Mouse (Mus musculus): ENCODE measurements at regions not wholly inside any gene's neighbourhood (a gene's known extent, or its start where the extent isn't known, plus 50 kb on each side); places are given as distances from the start of the nearest gene placed in this dataset.

DNA sequence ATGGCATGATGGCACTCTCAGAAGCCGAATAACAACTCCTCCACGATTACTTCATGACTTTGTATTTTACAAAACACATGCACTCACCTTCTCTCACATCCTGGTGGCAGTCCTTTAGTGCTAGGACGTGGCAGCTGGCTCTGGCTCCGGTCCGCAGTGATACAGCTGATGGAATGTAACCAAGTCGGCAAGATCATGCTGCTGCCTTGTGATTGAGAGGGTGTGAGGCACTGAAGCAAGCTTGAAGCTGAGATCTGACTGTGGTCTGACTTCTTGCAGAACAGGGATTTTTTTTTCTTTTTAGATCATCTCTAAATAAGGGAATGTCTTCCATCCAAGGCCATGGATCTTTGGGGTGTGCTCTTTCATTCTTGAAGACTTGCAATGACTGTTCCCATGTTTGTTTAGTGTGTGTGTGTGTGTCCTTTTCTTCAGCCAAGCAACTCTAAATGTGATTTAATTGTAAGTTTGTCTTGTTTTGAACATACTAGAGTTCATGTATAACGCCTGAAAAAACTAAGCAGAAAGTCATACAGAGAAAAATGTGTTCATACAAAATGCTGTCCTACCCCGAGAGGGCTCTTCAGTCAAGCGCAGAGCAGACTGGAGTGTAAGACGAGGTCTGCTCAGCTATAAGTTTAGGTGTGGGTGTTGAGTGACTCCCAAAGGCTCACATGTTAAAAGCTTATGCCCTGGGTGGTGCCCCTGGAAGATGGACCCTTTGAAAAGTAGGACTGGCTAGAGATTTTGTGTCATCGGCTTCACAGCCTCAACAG, 116.1 kb upstream of the Ankrd55 start:
- DNase-seq (ENCODE audit: low read depth, low spot score): no peak

DNA sequence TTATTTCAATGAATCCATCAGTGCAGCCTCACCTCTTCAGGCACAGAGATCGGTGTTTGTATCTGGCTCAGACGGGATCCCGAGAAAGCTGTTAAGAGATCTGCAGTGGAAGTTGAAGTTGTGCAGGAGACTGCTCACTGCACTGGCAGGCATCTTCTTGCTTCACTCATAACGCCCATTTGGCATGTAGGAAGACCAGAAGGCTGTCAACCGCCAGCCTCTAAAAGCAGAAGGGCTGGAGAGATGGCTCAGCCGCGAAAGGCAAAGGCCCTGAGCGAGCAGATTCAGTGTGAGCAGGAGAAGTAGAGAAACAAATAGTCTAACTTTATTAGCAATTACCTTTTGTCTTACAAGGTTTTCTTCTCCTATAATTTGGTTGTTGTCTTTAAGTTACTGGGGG, 114.3 kb upstream of the Ankrd55 start:
- DNase-seq (ENCODE audit: low read depth, low spot score): no peak

DNA sequence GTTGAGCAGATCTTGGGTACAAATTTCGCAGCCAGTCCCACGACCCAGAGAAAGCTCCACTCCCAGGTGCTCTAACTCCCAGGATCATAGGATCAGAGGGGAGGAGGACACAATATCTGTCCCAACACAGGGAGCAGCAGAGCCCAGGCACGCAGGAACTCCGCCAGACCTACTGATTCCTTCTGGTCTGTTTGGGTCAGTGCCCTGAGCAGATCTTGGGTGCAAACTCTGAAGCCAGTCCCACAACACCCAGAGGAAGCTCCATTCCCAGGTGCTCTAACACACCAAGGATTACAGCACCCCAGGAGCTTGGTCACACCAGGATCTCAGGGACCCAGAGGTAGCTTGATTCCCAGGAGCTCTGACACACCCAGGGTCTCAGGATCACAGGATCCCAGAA, 110.2 kb upstream of the Ankrd55 start:
- no peak for DNase-seq (ENCODE audit: low read depth, low spot score)

DNA sequence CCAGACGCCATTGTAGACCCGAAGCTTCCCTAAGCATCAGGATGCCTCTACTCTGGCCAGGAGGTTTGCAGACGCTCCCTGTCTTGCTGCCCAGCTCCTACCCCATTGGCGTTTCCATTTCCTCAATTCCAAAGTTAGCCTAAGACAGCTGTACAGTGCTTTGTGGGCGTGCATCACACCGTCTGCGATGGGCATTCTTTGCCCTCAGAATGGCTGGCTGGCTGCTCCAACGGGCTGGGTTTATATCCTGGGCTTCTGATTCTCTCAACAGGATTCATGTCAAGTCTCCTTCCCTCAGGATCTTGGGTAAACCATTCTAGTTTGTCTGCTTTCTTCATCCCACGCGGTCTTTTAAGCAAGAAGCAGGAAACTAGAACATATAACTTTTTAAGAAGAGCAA, 104.3 kb upstream of the Ankrd55 start:
- no peak for DNase-seq (ENCODE audit: low read depth, low spot score)

DNA sequence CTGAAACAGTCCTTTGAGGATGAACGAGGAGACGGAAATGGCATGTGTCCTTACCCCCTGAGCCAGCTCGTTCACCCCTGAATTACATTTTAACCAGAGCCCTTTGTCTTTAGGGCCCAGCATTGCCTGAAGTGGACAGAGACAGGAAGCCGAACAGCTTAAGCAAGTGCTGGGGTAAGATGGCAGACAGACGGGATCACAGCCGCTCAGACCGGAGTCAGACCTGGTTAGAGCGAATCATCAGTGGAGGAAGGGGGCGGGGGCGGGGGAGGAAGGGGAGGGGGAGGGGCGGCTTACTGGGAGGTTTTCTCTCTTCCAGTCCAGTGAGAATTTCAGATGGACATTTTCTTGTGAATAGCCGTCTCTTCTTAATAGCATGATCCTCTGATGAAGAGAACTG, 103.1 kb upstream of the Ankrd55 start:
- DNase-seq (ENCODE audit: low read depth, low spot score): no peak

DNA sequence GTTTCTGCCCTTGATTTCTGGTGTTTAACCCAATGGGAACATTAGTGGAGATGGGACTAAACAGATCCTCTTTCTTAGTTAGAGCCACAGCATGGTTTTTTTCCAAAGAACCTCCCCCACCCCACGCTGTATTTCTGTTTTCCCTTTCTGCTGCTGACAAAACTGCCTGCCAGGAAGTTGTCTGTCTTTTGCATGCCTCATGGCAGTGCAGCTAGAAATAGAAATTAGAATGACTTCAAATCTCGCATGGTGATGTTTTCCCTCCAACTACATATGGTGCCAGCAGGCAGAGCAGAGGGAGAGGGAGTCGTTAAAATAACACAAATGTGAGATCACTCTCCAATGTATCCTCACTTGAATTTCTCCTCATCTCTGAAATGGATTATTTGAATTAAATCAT, 101.0 kb upstream of the Ankrd55 start:
- no peak for DNase-seq (ENCODE audit: low read depth, low spot score)

DNA sequence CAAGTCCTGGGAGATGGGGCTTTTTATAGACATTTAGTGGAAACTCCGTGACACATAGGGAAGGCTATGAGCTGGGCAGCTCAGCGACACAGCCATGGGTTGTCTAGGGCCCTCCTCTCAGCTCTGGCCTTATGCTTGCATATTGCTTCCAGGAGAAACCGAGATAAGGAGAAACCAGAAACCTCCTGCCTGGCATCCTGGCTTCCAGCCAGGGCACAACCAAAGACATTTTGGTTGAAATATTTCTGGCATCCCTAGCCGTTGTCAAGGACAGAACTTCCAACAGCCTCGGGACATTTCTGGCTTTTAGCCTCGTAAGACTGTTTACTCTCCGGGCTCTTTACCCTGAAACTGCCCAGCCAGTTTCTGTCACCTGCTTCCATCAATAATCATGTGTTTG, 99.9 kb upstream of the Ankrd55 start:
- DNase-seq (ENCODE audit: low read depth, low spot score): no peak

DNA sequence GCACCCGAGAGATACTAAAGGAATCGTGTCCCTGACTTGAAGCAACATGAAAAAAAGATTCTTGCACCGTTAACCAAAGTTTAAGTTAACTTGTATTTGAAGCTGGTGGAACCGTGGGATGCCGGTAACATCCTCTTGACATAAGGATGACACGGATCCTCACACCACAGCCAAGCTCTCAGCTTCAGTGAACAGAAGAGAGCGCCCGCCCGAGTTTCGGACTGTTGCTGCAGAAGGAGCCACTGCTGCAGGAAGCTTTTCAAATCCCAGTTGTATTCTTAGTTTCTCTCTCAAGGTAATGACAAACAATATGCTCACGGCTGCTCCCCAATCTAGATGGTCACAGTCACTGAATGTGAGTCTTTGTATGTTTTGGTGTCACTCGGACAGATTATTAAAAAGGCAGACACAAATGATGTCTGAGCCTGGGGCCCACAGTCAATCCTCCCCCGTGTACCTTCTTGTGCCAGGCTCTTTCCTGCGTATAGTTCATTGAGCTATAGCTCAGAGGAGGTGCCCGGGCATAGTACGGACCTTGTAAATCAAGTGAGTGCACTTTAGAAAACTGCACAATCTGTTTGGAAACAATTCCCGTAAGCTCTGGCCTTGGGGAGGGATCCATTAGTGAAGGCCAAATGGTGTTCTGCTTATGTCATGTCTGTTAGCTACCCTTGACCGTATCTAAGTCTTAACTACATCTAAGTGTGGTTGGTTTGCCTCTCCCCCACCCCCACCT, 99.3 kb upstream of the Ankrd55 start:
- DNase-seq (ENCODE audit: low read depth, low spot score): no peak

DNA sequence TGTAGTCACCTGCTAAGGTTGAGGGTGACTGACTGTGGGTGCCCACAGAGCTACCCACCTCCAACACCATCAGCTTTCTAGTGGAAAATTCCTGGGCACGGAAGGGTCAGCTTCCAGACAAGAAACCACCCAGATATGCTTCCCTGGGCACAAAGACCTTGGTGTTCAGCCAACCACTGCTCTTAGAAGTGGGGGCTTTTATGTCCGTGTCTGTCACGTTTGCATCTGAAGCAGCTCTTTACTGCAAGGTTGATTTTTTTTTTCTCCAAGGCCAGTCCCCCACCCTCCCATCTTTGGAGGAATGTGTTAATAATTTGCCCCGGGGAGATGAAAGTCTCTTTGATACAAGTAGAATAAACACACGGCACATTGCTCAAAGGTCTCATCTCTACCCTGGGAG, 98.6 kb upstream of the Ankrd55 start:
- no peak for DNase-seq (ENCODE audit: low read depth, low spot score)

DNA sequence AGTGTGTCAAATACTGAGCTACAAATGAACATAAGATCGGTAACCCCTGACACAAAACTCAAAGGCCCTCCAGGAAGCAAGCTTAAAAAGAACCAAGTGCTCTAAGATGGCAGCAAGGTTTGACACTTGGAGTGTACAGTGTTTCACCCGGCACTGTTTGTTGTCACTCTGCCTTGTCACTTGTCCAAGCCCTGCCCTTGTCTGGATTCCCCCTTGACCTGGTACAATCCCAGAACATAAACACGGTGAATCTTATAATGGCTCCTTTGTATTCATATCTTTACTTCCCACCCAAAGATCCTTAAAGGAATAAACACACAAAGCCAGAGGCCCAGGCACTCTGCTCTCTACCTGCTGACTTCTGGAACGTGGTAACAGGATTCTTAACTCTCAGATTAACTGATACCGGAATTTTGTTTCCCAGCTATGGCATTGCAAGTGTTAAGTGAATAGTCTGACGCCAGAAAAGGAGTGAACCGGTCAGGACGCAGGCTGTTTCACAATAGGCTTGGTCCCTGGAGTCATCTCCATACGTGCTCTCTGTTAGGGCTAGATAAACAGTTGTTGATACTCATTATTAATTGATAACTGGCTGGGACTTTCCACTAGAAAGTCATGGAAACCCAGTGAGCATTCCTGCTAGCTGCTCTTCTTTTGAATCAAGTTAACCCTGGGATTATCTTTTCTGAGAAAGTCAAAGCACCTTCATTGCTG, 95.9 kb upstream of the Ankrd55 start:
- no peak for DNase-seq (ENCODE audit: low read depth, low spot score)

DNA sequence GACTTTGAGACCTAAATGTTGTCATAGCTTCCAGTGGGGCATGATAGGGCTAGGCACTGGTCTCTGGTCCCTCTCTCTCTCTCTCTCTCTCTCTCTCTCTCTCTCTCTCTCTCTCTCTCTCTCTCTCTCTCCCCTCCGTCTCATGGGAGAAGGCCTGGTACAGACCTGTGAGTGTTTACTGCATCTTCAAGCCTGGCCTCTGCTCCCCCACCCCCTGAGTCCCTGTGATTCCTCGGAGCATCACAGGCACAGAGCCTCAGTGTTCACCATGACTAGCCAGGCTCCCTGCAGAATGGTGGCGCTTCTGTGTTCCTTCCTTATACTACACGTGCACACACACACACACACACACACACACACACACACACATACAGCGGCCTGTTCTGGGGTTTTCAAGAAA, 94.6 kb upstream of the Ankrd55 start:
- DNase-seq (ENCODE audit: low read depth, low spot score): no peak

DNA sequence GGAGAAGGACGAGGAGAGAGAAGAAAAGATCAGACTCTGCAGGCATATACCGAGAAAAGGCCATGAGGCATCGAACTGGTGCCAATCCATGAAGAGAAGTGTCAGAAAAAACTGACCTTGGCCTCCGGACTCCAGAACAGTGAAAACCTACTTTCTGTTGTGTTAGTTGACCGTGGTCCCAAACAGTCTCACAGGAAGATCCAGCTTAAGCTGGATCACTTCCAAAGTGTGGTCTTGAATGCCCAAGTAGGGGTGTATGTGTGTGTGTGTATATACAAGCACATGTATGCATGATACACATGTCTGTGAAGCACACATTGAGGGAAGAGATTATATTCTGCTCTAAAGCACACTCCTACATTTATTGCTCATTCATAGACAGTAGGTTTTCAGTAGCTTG, 93.3 kb upstream of the Ankrd55 start:
- no peak for DNase-seq (ENCODE audit: low read depth, low spot score)

DNA sequence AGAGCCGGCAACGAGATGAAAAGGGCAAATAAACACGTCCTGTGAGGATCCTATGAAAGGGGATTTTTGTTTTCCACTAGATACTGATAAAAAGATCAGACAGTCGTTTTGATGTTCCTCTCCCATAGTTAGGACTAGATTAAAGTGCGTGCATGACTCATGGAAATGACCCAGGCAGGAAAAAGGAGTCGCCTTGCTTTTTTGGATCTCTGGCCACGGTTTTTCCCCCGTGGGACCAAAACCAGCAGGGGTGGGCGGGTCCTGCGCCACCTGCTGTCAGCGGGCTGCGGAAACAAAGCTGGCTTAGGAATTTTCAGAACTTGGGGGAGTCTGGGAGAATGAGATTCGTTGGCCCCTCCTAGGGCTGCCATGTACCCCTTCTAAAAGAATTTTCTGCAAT, 91.5 kb upstream of the Ankrd55 start:
- no peak for DNase-seq (ENCODE audit: low read depth, low spot score)

DNA sequence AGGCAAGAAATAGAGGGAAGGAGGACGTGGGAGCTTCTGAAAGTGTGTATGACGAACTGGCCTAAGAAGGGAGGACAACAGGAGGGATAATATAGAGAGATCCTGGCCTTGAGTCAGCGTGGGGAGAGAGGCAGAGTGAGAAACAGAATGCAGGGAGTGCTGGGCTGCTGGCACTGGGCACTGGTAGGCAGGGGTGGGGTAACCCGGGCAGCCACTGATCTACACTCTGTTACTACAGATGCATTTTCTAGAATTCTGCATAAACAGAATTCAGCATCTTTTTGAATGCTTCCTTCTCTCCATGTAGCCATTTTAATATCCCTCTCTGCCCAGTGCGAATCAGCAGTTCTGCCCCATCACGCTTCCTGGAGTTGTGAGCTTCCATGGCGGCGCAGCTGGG, 84.5 kb upstream of the Ankrd55 start:
- DNase-seq (ENCODE audit: low read depth, low spot score): no peak

DNA sequence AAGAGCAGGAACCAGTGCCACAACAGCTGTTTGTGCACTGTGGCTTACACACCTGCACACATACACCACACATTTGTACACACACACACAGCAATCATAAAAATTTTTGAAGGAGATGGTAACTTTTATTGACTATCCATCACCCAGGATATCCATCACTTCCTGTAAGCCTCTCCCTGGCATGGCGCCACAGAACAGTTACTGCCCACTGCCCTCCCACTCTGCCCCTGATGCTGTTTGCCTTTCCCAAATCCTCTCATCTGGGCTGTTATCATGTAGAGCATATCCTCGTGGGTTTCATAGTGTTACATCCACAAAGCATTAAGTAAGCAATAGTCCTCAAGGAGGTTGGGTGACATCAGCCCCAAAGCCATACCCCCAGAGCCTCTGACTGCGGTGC, 84.0 kb upstream of the Ankrd55 start:
- no peak for DNase-seq (ENCODE audit: low read depth, low spot score)

DNA sequence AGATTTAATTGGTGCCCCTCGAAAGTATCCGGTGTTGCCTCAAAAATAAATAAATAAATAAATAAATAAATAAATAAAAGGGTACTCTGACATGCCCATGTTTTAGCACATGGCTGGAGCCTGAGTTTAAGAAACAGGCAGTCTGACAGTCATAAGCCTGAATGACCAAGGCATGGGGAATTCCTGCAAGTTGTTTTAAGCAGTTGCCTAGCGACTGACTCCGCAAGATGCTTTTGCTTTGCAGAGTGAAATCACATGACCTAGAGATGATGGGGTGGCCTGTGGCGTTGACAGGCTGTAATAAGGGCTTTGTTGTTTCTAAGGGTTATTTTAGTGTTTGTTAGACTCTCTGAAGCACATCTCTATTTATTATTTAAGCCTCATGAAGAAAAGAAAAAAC, 83.4 kb upstream of the Ankrd55 start:
- DNase-seq (ENCODE audit: low read depth, low spot score): no peak

DNA sequence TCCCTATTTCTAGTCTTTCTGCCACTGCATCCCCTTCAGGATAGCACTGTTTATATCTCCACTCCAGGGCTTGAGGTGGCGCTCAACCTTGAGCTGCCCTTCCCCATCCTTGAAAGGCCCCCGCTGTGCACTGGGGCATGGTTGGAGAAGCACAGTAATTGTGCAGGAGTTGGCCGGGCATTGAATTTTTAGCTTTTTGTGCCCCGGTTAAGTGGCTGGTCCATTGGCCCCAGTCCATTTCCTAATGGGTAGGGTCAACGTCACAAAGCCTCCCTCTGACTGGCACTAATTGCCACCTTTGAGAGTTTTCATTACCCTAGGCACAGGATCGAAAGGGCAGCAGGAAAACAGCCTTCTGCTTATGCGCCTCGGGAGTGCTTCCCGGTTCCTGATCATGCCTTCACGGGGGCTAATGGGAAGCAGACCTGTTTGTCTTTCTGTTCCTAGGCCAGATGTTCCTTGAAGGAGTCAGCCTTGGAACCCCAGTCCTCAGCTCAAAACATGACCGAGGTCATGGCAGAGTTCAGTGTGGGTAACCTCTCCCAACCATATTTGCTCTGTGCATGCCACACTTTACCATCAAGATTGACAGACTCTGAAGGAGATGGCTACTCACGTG, 80.5 kb upstream of the Ankrd55 start:
- DNase-seq (ENCODE audit: low read depth, low spot score): no peak

DNA sequence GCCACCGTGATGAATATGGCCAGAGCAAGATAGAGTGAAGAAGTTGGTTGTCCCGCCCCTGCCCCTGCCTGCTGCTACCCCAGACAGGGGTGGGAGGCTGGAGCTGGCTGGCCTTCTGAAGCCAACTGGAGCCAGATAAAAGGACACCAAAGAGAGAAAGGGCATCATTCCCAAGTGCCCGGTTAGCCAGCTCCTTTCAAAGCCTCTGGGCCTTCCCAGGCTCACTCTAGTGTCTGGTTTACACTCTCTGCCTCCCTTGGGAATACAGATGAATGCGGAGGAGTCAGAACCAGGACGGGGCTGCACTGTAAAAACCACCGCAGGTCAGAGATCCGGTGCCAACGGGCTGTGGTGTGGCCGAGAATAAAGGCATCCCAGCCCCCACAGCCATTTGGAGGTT, 76.4 kb upstream of the Ankrd55 start:
- no peak for DNase-seq (ENCODE audit: low read depth, low spot score)

DNA sequence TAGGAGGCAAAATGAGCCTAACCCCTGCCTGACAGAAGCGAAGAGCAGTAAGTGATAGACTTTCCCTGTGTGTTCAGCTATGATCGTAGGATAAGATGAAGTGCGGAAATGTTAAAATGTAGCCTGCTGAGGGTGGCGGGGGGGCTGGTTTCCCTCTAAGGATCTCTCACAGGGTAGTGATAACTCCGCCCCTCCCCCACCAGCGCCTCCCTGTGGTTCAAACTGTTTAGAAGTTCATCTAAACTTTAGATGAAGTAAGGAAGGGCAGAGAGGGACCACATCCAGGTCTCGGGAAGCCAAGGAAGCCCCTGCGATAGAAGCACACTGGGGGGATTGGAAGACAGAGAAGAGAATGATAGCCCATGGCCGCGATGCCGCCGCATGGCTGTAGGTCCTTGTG, 75.9 kb upstream of the Ankrd55 start:
- no peak for DNase-seq (ENCODE audit: low read depth, low spot score)

DNA sequence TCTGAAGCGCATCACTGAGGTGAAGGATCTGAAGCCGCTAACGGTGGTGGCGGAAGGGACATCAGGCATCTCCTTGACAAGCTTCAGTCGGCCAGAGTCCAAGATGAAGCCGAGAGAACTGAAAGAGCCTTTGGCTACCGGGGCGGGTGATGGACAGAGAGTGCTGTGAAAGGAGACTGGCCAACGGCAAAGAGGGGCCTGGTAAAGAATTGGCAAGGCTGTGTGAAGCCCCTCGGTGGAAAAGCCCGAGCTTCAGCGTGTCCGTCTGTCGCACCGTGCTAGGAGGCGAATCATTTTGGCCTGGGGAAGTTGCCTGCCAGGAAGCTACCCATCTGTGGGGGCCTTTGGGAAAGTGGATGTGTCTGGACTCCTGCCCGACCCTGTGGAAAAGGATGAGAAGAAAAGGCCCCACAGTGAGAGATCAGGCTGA, 74.6 kb upstream of the Ankrd55 start:
- no peak for DNase-seq (ENCODE audit: low read depth, low spot score)

DNA sequence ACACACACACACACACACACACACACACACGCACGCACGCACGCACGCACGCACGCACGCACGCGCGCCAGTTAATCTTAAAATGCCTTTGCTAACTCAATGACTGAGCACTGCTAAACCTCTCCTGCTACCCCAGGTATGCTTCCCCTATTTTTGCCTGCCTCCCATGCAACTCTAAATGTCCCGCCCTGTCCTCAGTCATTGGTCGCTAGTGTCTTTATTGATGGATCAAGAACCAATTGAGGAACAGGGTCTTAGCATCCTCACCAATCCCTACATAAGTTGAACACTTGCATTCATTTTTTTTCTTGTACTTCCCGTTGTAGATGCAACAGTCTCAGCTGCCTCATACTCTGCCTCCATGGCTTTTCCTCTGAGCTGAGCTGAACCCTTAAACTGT, 72.2 kb upstream of the Ankrd55 start:
- no peak for DNase-seq (ENCODE audit: low read depth, low spot score)

DNA sequence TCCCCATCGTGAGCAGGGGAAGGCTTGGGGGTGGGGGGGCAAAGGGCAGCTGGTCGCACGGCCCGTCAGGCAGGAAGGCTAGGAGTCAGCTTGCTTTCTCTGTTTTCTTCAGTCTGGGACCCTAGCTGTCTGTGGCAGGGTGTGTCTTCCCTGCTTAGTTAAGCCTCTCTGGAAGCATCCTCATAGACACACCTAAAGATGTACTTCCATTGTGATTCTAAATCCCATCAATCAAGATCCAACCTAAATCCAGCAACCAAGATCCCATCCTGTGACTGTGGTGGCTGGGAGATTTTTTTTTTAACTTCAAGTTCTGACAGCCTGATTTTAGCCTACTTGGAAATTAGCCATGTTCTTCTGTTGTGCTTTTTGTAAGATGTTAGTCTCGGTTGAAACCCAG, 69.9 kb upstream of the Ankrd55 start:
- no peak for DNase-seq (ENCODE audit: low read depth, low spot score)
